Mouse (Mus musculus): ENCODE data around the gene Ly6g6c. TPM values are rescaled to one million over a fixed set of nuclear protein-coding genes. Genes with fewer than 3 reads are reported as not detected.

Ly6g6c gene
- polyA plus RNA-seq, 1 experiment from 2014 or later, result not detected

DNA sequence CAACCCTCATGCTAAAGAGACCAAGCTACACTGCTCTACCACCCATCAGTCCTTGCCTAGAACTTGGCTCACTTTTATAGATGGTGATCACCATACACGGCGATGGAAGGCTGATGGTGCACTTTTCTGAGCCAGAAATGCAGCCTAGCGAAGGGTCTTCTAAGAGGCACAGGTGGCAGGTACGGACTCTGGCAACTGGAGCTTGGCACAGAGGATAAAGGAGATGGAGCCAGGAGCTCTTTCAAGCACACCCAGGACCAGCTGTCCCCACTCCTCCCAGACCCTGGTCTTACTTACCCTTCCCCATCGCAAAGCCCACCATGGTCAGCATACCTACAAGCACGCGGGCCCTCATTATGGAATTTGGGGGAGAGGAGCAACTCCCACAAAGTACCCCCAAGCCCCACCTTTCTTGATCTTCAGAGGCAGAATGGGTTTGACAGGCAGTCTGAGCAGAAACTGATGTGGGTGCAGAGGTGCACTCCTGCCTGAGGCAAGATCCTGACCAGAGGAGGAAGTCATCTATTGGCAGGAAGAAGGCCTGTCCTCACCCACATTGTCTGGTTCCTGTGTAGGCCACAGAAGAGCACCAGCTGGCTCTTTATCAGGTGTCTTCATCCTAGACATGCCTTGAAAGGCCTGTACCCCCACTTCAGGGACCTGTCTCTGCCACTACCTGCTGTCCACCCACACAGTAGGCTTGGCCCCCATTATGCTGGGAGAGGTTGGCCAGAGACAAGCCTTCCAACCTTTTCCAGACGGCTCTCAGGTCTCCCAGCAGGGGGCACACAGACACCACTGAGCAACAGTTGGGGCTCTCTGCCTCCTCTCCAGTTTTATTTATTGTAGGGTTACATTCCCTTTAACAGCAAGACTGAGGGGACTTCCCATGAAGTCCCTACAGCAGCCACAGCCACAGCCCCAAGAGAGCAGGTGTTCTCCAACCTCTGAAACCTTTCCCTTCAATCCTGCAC lies 50.1 kb downstream of the Ly6g6c start, which contains the start of gene Ly6g5b:
TSS of gene Ly6g5b (minus strand) at position 383 of the 974 bp plus-strand sequence.
- peaks cover 6% of the 10 kb centered on the region for H3K4me1 ChIP-seq
- ATAC-seq (ENCODE audit: low FRiP score, low read depth), result no peak
- no peaks in the 10 kb centered on the region for H3K9me3 ChIP-seq
- H3K4me2 ChIP-seq (replicated peaks), result no peak within 1 kb of the TSS
- no peaks in the 10 kb centered on the region for H3K27me3 ChIP-seq
- H3K9ac ChIP-seq (replicated peaks), result no peak within 1 kb of the TSS
- peaks cover 50% of the 10 kb centered on the region for H3K36me3 ChIP-seq
- no peak within 1 kb of the TSS for H3K27ac ChIP-seq (replicated peaks)
- 84% methylated on average over 8 of the region's 8 CpGs for WGBS
- no peak within 1 kb of the TSS for H3K4me3 ChIP-seq

Other genes starting within 250 kb of the Ly6g6c start
- 26.1 and 30.8 TPM in 2 replicates for gene Stk19, start 228.4 kb upstream of the Ly6g6c start, polyA plus RNA-seq (2016; fragmentation: Nextera tagmentation; extraction: Ambion mirVana)
- gene Dxo, start 228.4 kb upstream of the Ly6g6c start, polyA plus RNA-seq (2016; fragmentation: Nextera tagmentation; extraction: Ambion mirVana), result 72.7 and 73.4 TPM in 2 replicates
- gene Skiv2l, start 215.2 kb upstream of the Ly6g6c start, polyA plus RNA-seq (2016; fragmentation: Nextera tagmentation; extraction: Ambion mirVana), result 67.4 and 71.5 TPM in 2 replicates
- 114 TPM in 2 replicates for gene Nelfe, start 215.0 kb upstream of the Ly6g6c start, polyA plus RNA-seq (2016; fragmentation: Nextera tagmentation; extraction: Ambion mirVana)
- 3.3 and 3.5 TPM in 2 replicates for gene Cfb, start 202.9 kb upstream of the Ly6g6c start, polyA plus RNA-seq (2016; fragmentation: Nextera tagmentation; extraction: Ambion mirVana)
- gene Zbtb12, start 185.9 kb upstream of the Ly6g6c start, polyA plus RNA-seq (2016; fragmentation: Nextera tagmentation; extraction: Ambion mirVana), result 11.4 and 15.1 TPM in 2 replicates
- gene Gm20547, start 183.3 kb upstream of the Ly6g6c start, polyA plus RNA-seq (2016; fragmentation: Nextera tagmentation; extraction: Ambion mirVana), result not detected in 2 replicates
- gene C2, start 167.1 kb upstream of the Ly6g6c start, polyA plus RNA-seq (2016; fragmentation: Nextera tagmentation; extraction: Ambion mirVana), result 0.86 and 2.1 TPM in 2 replicates
- gene Ehmt2, start 166.9 kb upstream of the Ly6g6c start, polyA plus RNA-seq (2016; fragmentation: Nextera tagmentation; extraction: Ambion mirVana), result 113 and 120 TPM in 2 replicates
- 0.08 and 0.13 TPM in 2 replicates for gene Slc44a4, start 150.9 kb upstream of the Ly6g6c start, polyA plus RNA-seq (2016; fragmentation: Nextera tagmentation; extraction: Ambion mirVana)
- 20.4 and 20.7 TPM in 2 replicates for gene Neu1, start 134.1 kb upstream of the Ly6g6c start, polyA plus RNA-seq (2016; fragmentation: Nextera tagmentation; extraction: Ambion mirVana)
- 0.22 TPM in 1 of 2 replicates, not detected in the other for gene Hspa1b, start 106.2 kb upstream of the Ly6g6c start, polyA plus RNA-seq (2016; fragmentation: Nextera tagmentation; extraction: Ambion mirVana)
- not detected in 2 replicates for gene Gm20481, start 95.5 kb upstream of the Ly6g6c start, polyA plus RNA-seq (2016; fragmentation: Nextera tagmentation; extraction: Ambion mirVana)
- gene Hspa1a, start 93.2 kb upstream of the Ly6g6c start, polyA plus RNA-seq (2016; fragmentation: Nextera tagmentation; extraction: Ambion mirVana), result 2.3 and 2.8 TPM in 2 replicates
- gene Hspa1l, start 92.7 kb upstream of the Ly6g6c start, polyA plus RNA-seq (2016; fragmentation: Nextera tagmentation; extraction: Ambion mirVana), result 1.1 and 1.7 TPM in 2 replicates
- 188 and 202 TPM in 2 replicates for gene Lsm2, start 83.5 kb upstream of the Ly6g6c start, polyA plus RNA-seq (2016; fragmentation: Nextera tagmentation; extraction: Ambion mirVana)
- 139 and 142 TPM in 2 replicates for gene Vars, start 64.4 kb upstream of the Ly6g6c start, polyA plus RNA-seq (2016; fragmentation: Nextera tagmentation; extraction: Ambion mirVana)
- gene Vwa7, start 48.8 kb upstream of the Ly6g6c start, polyA plus RNA-seq (2016; fragmentation: Nextera tagmentation; extraction: Ambion mirVana), result 0.14 and 0.23 TPM in 2 replicates
- gene Sapcd1, start 37.4 kb upstream of the Ly6g6c start, polyA plus RNA-seq (2016; fragmentation: Nextera tagmentation; extraction: Ambion mirVana), result 5.2 and 6.8 TPM in 2 replicates
- gene Msh5, start 18.6 kb upstream of the Ly6g6c start, polyA plus RNA-seq (2016; fragmentation: Nextera tagmentation; extraction: Ambion mirVana), result 6.9 and 7.6 TPM in 2 replicates
- 145 and 165 TPM in 2 replicates for gene Clic1, start 15.4 kb upstream of the Ly6g6c start, polyA plus RNA-seq (2016; fragmentation: Nextera tagmentation; extraction: Ambion mirVana)
- gene Ddah2, start 6.4 kb upstream of the Ly6g6c start, polyA plus RNA-seq (2016; fragmentation: Nextera tagmentation; extraction: Ambion mirVana), result 595 and 615 TPM in 2 replicates
- 0.52 and 0.93 TPM in 2 replicates for gene Mpig6b, start 796 bp downstream of the Ly6g6c start, polyA plus RNA-seq (2016; fragmentation: Nextera tagmentation; extraction: Ambion mirVana)
- gene Ly6g6e, start 11.5 kb downstream of the Ly6g6c start, polyA plus RNA-seq (2016; fragmentation: Nextera tagmentation; extraction: Ambion mirVana), result 0.24 TPM in 1 of 2 replicates, not detected in the other
- gene Ly6g6d, start 12.7 kb downstream of the Ly6g6c start, polyA plus RNA-seq (2016; fragmentation: Nextera tagmentation; extraction: Ambion mirVana), result 1.1 and 1.7 TPM in 2 replicates
- 0.47 TPM in 2 replicates for gene Ly6g6f, start 20.2 kb downstream of the Ly6g6c start, polyA plus RNA-seq (2016; fragmentation: Nextera tagmentation; extraction: Ambion mirVana)
- gene Abhd16a, start 23.9 kb downstream of the Ly6g6c start, polyA plus RNA-seq (2016; fragmentation: Nextera tagmentation; extraction: Ambion mirVana), result 69.0 and 72.3 TPM in 2 replicates
- not detected in 2 replicates for gene Ly6g5c, start 42.9 kb downstream of the Ly6g6c start, polyA plus RNA-seq (2016; fragmentation: Nextera tagmentation; extraction: Ambion mirVana)
- 1.0 and 1.5 TPM in 2 replicates for gene Ly6g5b, start 50.0 kb downstream of the Ly6g6c start, polyA plus RNA-seq (2016; fragmentation: Nextera tagmentation; extraction: Ambion mirVana)
- 22.2 and 26.4 TPM in 2 replicates for gene Gpank1, start 56.1 kb downstream of the Ly6g6c start, polyA plus RNA-seq (2016; fragmentation: Nextera tagmentation; extraction: Ambion mirVana)
- gene Csnk2b, start 56.7 kb downstream of the Ly6g6c start, polyA plus RNA-seq (2016; fragmentation: Nextera tagmentation; extraction: Ambion mirVana), result 279 TPM in 2 replicates
- gene D17H6S53E, start 61.0 kb downstream of the Ly6g6c start, polyA plus RNA-seq (2016; fragmentation: Nextera tagmentation; extraction: Ambion mirVana), result 8.0 and 9.1 TPM in 2 replicates
- 0.65 and 1.5 TPM in 2 replicates for gene Apom, start 66.7 kb downstream of the Ly6g6c start, polyA plus RNA-seq (2016; fragmentation: Nextera tagmentation; extraction: Ambion mirVana)
- 84.0 and 95.3 TPM in 2 replicates for gene Bag6, start 69.8 kb downstream of the Ly6g6c start, polyA plus RNA-seq (2016; fragmentation: Nextera tagmentation; extraction: Ambion mirVana)
- 236 and 239 TPM in 2 replicates for gene Prrc2a, start 99.5 kb downstream of the Ly6g6c start, polyA plus RNA-seq (2016; fragmentation: Nextera tagmentation; extraction: Ambion mirVana)
- gene Aif1, start 110.7 kb downstream of the Ly6g6c start, polyA plus RNA-seq (2016; fragmentation: Nextera tagmentation; extraction: Ambion mirVana), result 7.7 and 8.2 TPM in 2 replicates
- gene Lst1, start 123.1 kb downstream of the Ly6g6c start, polyA plus RNA-seq (2016; fragmentation: Nextera tagmentation; extraction: Ambion mirVana), result 4.7 and 9.9 TPM in 2 replicates
- 0.48 and 0.62 TPM in 2 replicates for gene Ltb, start 129.1 kb downstream of the Ly6g6c start, polyA plus RNA-seq (2016; fragmentation: Nextera tagmentation; extraction: Ambion mirVana)
- not detected in 2 replicates for gene Tnf, start 136.6 kb downstream of the Ly6g6c start, polyA plus RNA-seq (2016; fragmentation: Nextera tagmentation; extraction: Ambion mirVana)
- not detected in 2 replicates for gene Lta, start 140.0 kb downstream of the Ly6g6c start, polyA plus RNA-seq (2016; fragmentation: Nextera tagmentation; extraction: Ambion mirVana)
- 0.38 TPM in 1 of 2 replicates, not detected in the other for gene Gm16181, start 155.4 kb downstream of the Ly6g6c start, polyA plus RNA-seq (2016; fragmentation: Nextera tagmentation; extraction: Ambion mirVana)
- 18.8 and 19.6 TPM in 2 replicates for gene Atp6v1g2, start 168.3 kb downstream of the Ly6g6c start, polyA plus RNA-seq (2016; fragmentation: Nextera tagmentation; extraction: Ambion mirVana)
- gene Nfkbil1, start 170.4 kb downstream of the Ly6g6c start, polyA plus RNA-seq (2016; fragmentation: Nextera tagmentation; extraction: Ambion mirVana), result 10.9 and 11.4 TPM in 2 replicates
- 565 and 579 TPM in 2 replicates for gene Ddx39b, start 176.4 kb downstream of the Ly6g6c start, polyA plus RNA-seq (2016; fragmentation: Nextera tagmentation; extraction: Ambion mirVana)
- gene H2-D1, start 197.3 kb downstream of the Ly6g6c start, polyA plus RNA-seq (2016; fragmentation: Nextera tagmentation; extraction: Ambion mirVana), result 45.5 and 47.8 TPM in 2 replicates

Data from midbrain, embryonic 12.5 days (tissue).